Mouse (Mus musculus) CD8-positive naive resting alpha-beta T cell, adult 57 days (primary cell): ENCODE measurements around the gene Sap30l. TPM values are rescaled to one million over a fixed set of nuclear protein-coding genes. Genes with fewer than 3 reads are reported as not detected.

Experiments used
- total RNA-seq: library from RNA; stranded (reverse); gene quantifications from one replicate; pipeline ENCODE4 v1.2.4, GENCODE M21; 2023

Sap30l gene
- total RNA-seq: 30.4 TPM

DNA sequence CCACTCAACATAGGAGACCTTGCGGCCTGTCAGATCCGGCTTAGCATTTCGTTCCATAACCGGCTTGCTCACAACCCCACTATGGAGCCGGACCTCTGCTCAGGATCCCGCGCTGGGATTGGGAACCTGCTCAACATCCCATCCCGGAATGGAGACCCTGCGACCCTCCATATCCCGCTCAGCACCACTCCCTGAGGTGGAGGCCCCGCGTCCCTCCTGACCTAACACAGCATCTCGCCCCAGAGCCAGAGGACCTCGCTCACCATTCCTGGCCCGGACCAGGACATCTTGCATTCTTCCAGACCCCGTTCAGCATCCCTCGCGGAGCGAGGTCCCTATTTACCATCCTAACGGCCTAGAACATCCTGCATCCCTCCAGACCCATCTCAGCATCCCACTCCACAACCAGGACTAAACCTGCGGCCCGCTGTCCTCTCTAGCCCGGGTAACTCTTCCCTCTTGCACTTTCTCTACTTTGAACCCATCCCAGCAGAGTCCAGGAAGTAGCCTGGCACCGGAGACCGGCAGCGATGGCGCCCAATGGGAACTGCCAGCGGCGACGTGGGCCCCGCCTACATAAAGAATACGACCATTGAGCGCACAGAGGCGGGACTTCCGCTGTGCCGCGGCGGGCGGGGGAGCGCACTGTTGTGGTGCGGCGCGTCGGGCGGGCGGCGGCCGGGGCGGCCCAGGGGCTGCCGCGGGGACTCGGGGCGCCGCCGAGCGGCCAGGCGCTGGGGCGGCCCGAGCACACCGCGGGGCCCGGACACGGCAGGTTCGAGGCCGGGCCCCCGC, at the start of gene Sap30l:
Sap30l (plus strand) TSS at position 667 of the 795 bp plus-strand sequence.

GRCm38 (mm10) chr11:57832552-57833201, 31.2 kb downstream of the Sap30l start, which contains the start of gene Hand1:
Gene Hand1 (minus strand): TSS chr11:57832818.

Other genes starting within 250 kb of the Sap30l start
- gene Galnt10, start 156.2 kb upstream of the Sap30l start, total RNA-seq: 51.1 TPM
- gene Hand1, start 31.2 kb downstream of the Sap30l start, total RNA-seq: not detected
- 122 TPM for gene Larp1, start 207.4 kb downstream of the Sap30l start, total RNA-seq